ENCODE assay signal across 20 mouse cellular contexts in the genomic region with DNA sequence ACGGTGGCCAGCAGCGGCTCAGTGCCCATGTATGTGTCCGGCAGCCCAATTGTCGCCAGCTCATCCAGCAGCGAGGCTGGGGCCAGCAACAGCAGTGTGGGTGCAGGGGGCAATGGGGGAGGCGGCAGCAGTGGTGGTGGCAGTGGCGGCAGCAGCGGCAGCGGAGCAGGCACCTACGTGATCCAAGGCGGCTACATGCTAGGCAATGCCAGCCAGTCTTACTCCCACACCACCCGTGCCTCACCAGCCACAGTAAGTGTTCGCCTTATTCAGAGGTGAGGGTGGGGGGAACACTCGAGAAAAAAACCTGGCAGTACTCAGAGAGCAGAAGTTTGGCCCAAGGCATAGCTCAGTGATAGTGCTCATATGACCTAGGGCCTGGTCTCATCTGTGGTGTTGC. TPM values are rescaled to one million over a fixed set of nuclear protein-coding genes. Genes with fewer than 3 reads are reported as not detected.
DNase-seq lines count a peak whose midpoint lies in the region; ATAC-seq lines count a peak whose summit lies in the region.
"Had no signal": no experiment of that assay in that cellular context is flagged by ENCODE, and none has a peak within 500 bp of the region (broad histone marks: within the 10 kb centered on the region; RNA-seq: fewer than 3 reads in every experiment).

No protein-coding gene starts in this region.

- peak; percentile 60 for ATAC-seq in frontal cortex, adult (ENCODE audit: low TSS enrichment)
- ATAC-seq: CD4-positive, CD25-positive, alpha-beta regulatory T cell, adult 4 months; forebrain, embryonic 13.5 days; forebrain, embryonic 15.5 days; forebrain, postnatal 0 days had no signal

- no peak for DNase-seq in frontal cortex, postnatal 10 days (ENCODE audit: low spot score in 2 of 2)
- peak; percentile 45 for DNase-seq in right cerebral cortex, adult 18-20 months
- DNase-seq in right cerebral cortex, postnatal 25 days = no peak
- DNase-seq in left cerebral cortex, postnatal 4 days = no peak
- DNase-seq: adrenal gland, adult 2 months; adrenal gland, postnatal 10 days; adrenal gland, postnatal 25 days; B cell, adult 2 months; cerebellum, adult 11-12 months; cerebellum, adult 2 months; cerebellum, adult 9-10 months; cerebellum, postnatal 10 days; forebrain, postnatal 0 days had no signal

- intact Hi-C loops in left cerebral cortex, postnatal 4 days (cut with DNase I) = no loop called here

RNA-seq across cellular contexts. Expression of a gene that starts 16.7 kb away (rescaled TPM):
- total RNA-seq in left cerebral cortex, postnatal 4 days (2021) = 10 to 100 TPM; 49.1 to 49.7 TPM

RNA-seq across cellular contexts. Expression of a gene that starts 21.2 kb away (rescaled TPM):
- 10 to 100 TPM; 26.1 to 28.5 TPM for total RNA-seq in left cerebral cortex, postnatal 4 days (2021)

RNA-seq across cellular contexts. Expression of a gene that starts 22.9 kb away (rescaled TPM):
- total RNA-seq in left cerebral cortex, postnatal 4 days (2021) = 1 to 10 TPM; 3.3 to 4.0 TPM

RNA-seq across cellular contexts. Expression of a gene that starts 38.0 kb away (rescaled TPM):
- total RNA-seq in left cerebral cortex, postnatal 4 days (2021) = not detected

RNA-seq across cellular contexts. Expression of a gene that starts 43.0 kb away (rescaled TPM):
- not detected for total RNA-seq in left cerebral cortex, postnatal 4 days (2021)
- total RNA-seq: adrenal gland, adult 2 months; adrenal gland, postnatal 25 days; adrenal gland, postnatal 4 days; CH12.LX; MEL had no signal
